Mouse (Mus musculus) thymus, adult 18-20 months (tissue): Measurements from ENCODE around the gene Usp48.
"Not testable (repeated sequence)": the region's sequence is repeated elsewhere in the genome, so short reads cannot be mapped to it uniquely, and the experiment has no call there.

Source experiments
- DNase-seq, 2 experiments: peaks; one replicate each; pipeline ENCODE4 v3.0.0; 2022; ENCODE audit warnings: mixed read lengths in 2 of 2

The Usp48 gene

GRCm38 (mm10) chr4:137593601-137594495 is at the start of gene Usp48:
Usp48 (plus strand) TSS chr4:137593755.
- peak; percentile 98 to 99 for DNase-seq

- no peak for DNase-seq
Measured at GRCm38 (mm10) chr4:137545568-137545967, 48.0 kb upstream of the Usp48 start.

DNA sequence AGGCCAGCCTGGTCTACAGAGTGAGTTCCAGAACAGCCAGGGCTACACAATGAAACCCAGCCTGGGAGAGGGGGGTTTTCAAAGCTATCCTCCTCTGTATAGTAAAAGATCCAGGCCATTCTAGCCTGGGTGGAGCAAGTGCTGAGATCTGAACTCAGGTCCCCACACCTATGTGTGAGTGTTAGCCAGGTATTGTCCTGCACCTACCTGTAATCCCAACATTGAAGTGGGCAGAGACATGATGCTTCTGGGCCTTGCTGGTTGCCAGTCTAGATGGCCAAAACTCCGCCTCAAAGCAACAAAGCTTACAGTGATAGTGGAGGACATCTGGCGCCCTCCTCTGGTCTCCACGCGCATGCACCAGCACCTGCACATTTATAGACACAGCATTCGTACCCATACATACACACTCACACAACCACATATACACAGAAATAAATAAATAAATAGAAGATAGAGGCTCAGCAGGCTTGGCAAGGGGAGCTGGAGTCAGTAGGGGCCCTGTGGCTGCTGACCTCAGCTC is 47.5 kb upstream of the Usp48 start:
- DNase-seq, result no peak

- no peak for DNase-seq
Measured at GRCm38 (mm10) chr4:137553466-137553865, 40.1 kb upstream of the Usp48 start.

- DNase-seq, result no peak
Measured at GRCm38 (mm10) chr4:137556673-137557210, 36.8 kb upstream of the Usp48 start.

- no peak for DNase-seq
Measured at GRCm38 (mm10) chr4:137569873-137570272, 23.7 kb upstream of the Usp48 start.

DNA sequence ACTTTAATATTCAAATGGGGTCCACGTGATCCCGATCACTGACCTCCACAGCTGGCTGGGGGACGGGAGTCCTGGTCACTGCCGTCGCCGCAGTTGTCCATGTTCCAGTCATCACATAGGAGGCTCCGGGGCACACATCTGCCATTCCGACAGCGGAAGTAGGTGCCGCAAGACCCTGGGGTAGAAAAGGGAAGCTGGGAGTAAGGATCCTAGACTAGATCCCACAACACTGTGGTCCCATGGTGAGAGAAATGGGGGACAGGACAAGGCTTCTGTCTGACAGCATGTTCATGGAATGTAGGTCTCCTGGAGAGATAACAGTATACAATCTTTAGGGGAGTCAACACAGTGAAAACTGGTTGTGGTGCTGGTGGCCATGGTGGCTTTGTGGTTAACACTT is 19.1 kb upstream of the Usp48 start, which contains the start of gene Ldlrad2:
TSS of gene Ldlrad2 (minus strand) at position 101 of the 400 bp plus-strand sequence.
- DNase-seq, result no peak

DNA sequence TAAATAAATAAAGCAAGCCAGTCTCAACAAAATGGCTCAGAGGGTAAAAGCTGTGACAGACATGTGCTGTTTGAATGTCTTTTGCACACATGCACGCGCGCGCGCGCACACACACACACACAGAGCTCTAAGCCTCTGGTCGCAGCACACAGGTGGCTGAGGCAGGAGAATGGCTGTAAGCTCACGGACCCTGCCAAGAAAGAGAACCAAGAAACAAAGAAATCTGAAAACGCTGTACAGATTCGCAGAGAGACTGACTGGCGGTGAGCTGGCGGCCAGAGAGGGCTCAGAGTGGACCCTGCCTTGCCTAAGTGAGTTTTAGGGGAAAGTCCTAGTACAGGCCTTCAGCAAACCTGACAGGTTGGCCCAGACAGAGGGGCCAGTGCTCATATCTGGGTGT is 16.1 kb upstream of the Usp48 start:
- DNase-seq, result no peak

DNA sequence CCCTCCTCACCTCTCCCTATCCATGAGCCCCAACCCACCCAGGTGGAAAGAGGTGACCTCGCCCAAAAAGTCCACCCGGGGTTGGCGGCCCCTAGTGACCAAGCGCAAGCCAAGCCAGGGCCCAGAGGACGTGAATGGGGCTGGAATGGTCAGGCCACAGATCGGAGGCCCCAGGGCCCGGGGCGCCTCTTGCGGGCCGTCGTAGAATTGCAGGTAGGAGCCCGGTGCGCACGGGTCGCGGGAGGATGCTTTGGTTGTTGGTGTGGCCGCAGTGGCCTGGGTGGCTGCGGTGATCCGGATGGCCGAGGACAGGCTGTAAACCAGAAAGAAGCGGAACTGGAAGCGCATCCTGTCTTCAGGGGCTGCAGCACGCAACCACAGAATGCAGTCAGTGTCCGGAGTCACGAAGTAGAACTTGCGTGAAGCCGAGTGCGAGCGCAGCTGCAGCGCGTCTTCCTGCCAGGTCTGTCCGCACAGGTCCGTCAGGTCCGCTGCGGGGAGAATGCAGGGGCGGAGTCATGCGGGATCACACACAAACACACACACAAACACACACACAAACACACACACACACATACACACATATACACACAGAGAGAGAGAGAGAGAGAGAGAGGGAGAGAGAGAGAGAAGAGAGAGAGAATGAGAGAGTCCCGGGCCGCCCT is 15.2 kb upstream of the Usp48 start:
- DNase-seq, result no peak

DNA sequence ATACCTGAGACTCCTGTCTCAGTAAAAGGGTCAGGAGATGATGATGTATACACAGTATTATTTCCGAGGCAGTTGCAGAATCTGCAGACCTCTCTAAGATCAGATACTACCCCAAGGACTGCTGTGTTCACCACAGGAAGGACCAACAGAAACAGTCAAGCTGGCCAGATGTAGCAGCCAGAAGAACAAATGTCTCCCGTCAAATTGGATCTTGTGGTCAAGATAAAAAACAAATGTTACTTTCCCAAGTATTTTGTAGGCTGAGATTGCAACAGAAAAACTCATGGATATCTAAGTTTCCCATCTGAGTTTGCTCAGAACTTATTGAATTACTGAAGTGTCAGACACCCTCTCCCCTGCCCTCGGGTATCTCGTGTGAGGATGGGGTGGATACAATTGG is 13.8 kb upstream of the Usp48 start:
- no peak for DNase-seq

- DNase-seq, result no peak
Measured at GRCm38 (mm10) chr4:137580299-137580698, 13.3 kb upstream of the Usp48 start.

DNA sequence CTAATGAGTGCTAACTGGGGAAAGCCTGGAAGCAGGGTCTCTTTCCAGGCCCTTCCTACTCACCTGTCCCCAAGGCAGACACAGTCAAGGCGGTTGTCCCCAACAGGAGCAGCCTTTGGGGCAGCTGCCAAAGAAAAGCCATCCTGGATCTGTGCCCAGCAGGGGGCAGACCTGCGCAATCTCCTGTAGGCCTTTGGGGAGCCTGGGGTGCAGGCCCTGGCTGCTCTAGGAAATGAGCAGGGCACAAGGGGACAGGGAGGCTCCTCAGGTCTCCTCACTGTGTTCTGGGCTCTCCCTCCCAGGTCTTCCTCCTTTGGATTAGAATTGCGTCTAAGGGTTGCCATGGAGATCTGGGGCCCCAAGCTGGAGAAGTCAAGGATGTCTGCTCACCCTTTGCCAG is 11.7 kb upstream of the Usp48 start:
- peak; percentile 14 for DNase-seq

GRCm38 (mm10) chr4:137589095-137589494 is 4.5 kb upstream of the Usp48 start:
- not testable (repeated sequence) for DNase-seq

DNA sequence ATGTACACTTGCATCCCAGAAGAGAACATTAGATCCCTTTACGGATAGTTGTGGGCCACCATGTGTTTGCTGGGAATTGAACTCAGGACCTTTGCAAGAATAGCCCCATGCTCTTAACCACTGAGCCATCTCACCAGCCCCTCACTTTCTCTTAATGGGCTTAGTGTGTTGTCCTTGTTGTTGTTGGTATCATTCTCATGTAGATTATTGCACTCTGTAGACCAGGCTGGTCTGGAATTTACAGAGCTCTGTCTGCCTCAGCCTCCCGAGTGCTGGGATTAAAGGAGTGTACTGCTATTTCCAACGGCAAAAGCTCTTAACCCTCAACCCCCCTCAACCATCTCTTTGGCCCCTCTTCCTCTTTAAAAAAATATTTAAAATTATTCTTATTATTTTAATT is 4.0 kb upstream of the Usp48 start:
- no peak for DNase-seq

- no peak for DNase-seq
Measured at GRCm38 (mm10) chr4:137590961-137591360, 2.6 kb upstream of the Usp48 start.

DNA sequence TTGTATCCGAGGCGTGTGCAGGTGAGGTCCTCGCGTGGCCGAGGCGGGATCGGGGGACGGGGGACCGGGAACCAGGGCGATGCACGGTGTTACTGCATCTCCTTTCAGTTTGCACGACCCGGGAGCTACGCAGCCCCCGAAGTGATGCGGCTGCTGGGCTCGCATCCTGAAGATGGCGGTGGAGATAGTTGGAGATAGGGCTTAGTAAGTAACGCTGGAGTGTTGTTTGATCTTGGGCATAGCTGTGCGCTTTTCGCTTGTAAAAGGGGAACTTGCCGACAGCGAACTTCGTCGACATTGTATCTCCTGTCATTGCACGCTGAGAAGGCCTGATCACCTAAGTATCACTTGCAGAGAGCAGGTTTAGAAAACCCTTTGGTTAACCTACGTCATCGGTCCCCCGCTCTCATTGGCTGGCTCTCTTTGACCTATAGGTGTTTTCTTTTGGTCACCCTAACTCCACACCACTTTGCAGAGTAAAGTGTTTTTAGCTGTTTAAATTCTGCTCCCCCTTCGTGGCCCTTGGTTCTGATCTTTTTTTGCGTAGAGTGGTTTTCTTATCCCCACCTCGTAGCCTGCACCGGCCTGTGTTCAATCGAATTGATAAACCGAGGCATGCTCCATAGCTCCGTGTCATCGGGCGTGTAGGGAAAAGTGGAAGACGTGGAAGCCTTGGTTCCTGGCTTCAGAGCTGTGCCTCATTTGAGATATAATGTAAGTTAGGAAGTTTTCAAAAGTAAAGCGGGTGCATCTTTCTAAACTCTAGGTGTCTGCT is 1.1 kb downstream of the Usp48 start:
- DNase-seq, result peak in 1 of 2 experiments; percentile 26

GRCm38 (mm10) chr4:137597098-137597630 is 3.6 kb downstream of the Usp48 start:
- DNase-seq, result no peak

GRCm38 (mm10) chr4:137598577-137598976 is 5.0 kb downstream of the Usp48 start:
- DNase-seq, result no peak

- DNase-seq, result no peak
Measured at GRCm38 (mm10) chr4:137603449-137604171, 10.1 kb downstream of the Usp48 start.

DNA sequence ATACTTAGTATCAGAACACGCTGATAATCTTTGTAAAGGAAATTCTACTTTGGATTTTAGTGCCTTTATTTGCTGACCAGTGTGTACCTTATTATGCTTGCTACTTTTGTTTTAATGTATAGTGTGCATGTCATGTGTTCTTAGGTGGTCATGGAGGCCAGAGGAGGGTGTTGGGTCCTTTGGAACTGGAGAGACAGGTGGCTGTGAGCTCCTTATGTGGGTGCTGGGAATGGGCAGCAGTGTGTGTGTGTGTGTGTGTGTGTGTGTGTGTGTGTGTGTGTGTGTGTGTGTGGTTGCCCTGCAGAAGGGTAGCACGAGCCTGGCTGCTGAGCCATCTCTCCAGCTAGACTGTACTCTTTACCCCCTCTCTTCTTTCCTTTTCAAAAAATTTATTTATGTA is 13.5 kb downstream of the Usp48 start:
- DNase-seq, result no peak

GRCm38 (mm10) chr4:137609281-137609680 is 15.7 kb downstream of the Usp48 start:
- no peak for DNase-seq

DNA sequence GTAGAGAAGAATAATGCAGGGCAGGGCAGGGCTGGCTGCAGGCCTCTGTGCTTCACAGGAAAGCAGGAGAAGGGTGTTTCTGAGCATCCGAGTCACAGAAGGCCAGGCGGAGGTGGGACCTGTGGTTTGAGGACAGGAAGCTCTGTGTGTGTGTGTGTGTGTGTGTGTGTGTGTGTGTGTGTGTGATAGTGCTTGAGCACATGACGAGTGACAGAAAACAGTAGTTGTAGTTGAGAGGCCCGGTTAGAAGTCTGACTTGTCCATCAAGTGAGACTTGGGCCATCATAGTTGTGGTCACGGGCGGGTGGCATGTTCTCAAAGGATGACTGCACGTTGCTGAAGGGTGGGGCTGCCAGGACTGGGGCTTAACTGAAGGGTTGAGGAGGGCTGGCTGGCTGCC is 16.1 kb downstream of the Usp48 start:
- DNase-seq, result peak; percentile 7 to 18
